8 mouse cellular contexts compared by ENCODE assay signal in genomic region chr7:82175327-82175721, GRCm38 (mm10). TPM values are rescaled to one million over a fixed set of nuclear protein-coding genes. Genes with fewer than 3 reads are reported as not detected.
DNase-seq lines count a peak whose midpoint lies in the region; ATAC-seq and TF ChIP-seq lines count a peak whose summit lies in the region.

No protein-coding gene starts in this region.

- no peak for DNase-seq in lung, embryonic 14.5 days
- no peak for DNase-seq in lung, postnatal 36 days
- DNase-seq in urinary bladder, adult 2 months (ENCODE audit: low spot score): no peak
- DNase-seq in kidney, postnatal 4 days: no peak

- peak overlapping the region; percentile 52 for H3K9ac ChIP-seq in lung, embryonic 14.5 days
- H3K9ac ChIP-seq in intestine, embryonic 15.5 days: peak overlapping the region; percentile 48
- H3K9ac ChIP-seq in neural tube, embryonic 15.5 days (replicated peaks): peak overlapping the region; percentile 84

- no peak for ATAC-seq in lung, embryonic 14.5 days (ENCODE audit: insufficient read depth)
- ATAC-seq in intestine, embryonic 15.5 days: no peak
- peak; percentile 58; the same call in 1 of the 2 replicates for ATAC-seq in neural tube, embryonic 15.5 days (ENCODE audit: low FRiP score)
- ATAC-seq in granulocyte monocyte progenitor cell, adult 5-6 weeks (replicated peaks; ENCODE audit: poor library complexity, severe bottlenecking): no peak

- TF ChIP-seq CTCF in lung, embryonic 14.5 days (IDR thresholded peaks at IDR 0.05; ENCODE audit: low read depth): no peak
- no peak for TF ChIP-seq CTCF in embryonic fibroblast, embryonic 13.5 days (IDR thresholded peaks at IDR 0.05; ENCODE audit: borderline replicate concordance, insufficient read depth, low read length)

- no peaks in the 10 kb centered on the region for H3K9me3 ChIP-seq in lung, embryonic 14.5 days (ENCODE audit: low read depth, low read length)
- no peaks in the 10 kb centered on the region for H3K9me3 ChIP-seq in intestine, embryonic 15.5 days
- H3K9me3 ChIP-seq in neural tube, embryonic 15.5 days (replicated peaks): no peaks in the 10 kb centered on the region

- no peak overlapping the region for H3K27ac ChIP-seq in lung, embryonic 14.5 days (ENCODE audit: low read depth)
- H3K27ac ChIP-seq in embryonic fibroblast, embryonic 13.5 days (ENCODE audit: insufficient read depth, low read length): no peak overlapping the region
- no peak overlapping the region for H3K27ac ChIP-seq in intestine, embryonic 15.5 days
- H3K27ac ChIP-seq in neural tube, embryonic 15.5 days (replicated peaks): peak overlapping the region; percentile 87

- no peak for TF ChIP-seq POLR2A in embryonic fibroblast, embryonic 13.5 days (IDR thresholded peaks at IDR 0.05; ENCODE audit: low read depth, low read length)

- peak overlapping the region; percentile 99 for H3K4me2 ChIP-seq in lung, embryonic 14.5 days
- peak overlapping the region; percentile 97 for H3K4me2 ChIP-seq in intestine, embryonic 15.5 days (replicated peaks)
- H3K4me2 ChIP-seq in neural tube, embryonic 15.5 days: peak overlapping the region; percentile 82

- no peaks in the 10 kb centered on the region for H3K36me3 ChIP-seq in lung, embryonic 14.5 days (ENCODE audit: insufficient read depth)
- H3K36me3 ChIP-seq in intestine, embryonic 15.5 days: no peaks in the 10 kb centered on the region
- no peaks in the 10 kb centered on the region for H3K36me3 ChIP-seq in neural tube, embryonic 15.5 days

- WGBS in lung, embryonic 14.5 days: 2% methylated on average over 16 of the region's 16 CpGs
- 1% methylated on average over 16 of the region's 16 CpGs for WGBS in intestine, embryonic 15.5 days
- WGBS in neural tube, embryonic 15.5 days: 2% methylated on average over 16 of the region's 16 CpGs

- H3K4me1 ChIP-seq in lung, embryonic 14.5 days (ENCODE audit: insufficient read depth): no peaks in the 10 kb centered on the region
- H3K4me1 ChIP-seq in embryonic fibroblast, embryonic 13.5 days (ENCODE audit: control insufficient read depth, insufficient read depth, low read length): no peaks in the 10 kb centered on the region
- H3K4me1 ChIP-seq in intestine, embryonic 15.5 days (replicated peaks): peaks cover 9% of the 10 kb centered on the region
- peaks cover 30% of the 10 kb centered on the region for H3K4me1 ChIP-seq in neural tube, embryonic 15.5 days

- H3K27me3 ChIP-seq in lung, embryonic 14.5 days (ENCODE audit: insufficient read depth, low read length): peaks cover 6% of the 10 kb centered on the region; the same call in 1 of the 2 replicates
- H3K27me3 ChIP-seq in intestine, embryonic 15.5 days (replicated peaks): no peaks in the 10 kb centered on the region
- H3K27me3 ChIP-seq in neural tube, embryonic 15.5 days (replicated peaks): no peaks in the 10 kb centered on the region

- peak overlapping the region; percentile 62 for H3K4me3 ChIP-seq in lung, embryonic 14.5 days (ENCODE audit: low read depth, low read length)
- H3K4me3 ChIP-seq in embryonic fibroblast, embryonic 13.5 days (ENCODE audit: insufficient read depth, low read length): peak overlapping the region; percentile 43
- H3K4me3 ChIP-seq in intestine, embryonic 15.5 days (replicated peaks): peak overlapping the region; percentile 69
- peak overlapping the region; percentile 85 for H3K4me3 ChIP-seq in neural tube, embryonic 15.5 days (replicated peaks)

RNA-seq across cellular contexts. Expression of gene Sh3gl3, which starts 1.7 kb away (rescaled TPM):
- 3.6 and 3.9 TPM in 2 replicates for polyA plus RNA-seq in lung, embryonic 14.5 days (2014; fragmentation: Nextera tagmentation; extraction: Ambion mirVana)
- polyA plus RNA-seq in embryonic fibroblast, embryonic 13.5 days (2011; ENCODE audit: insufficient read length, low read depth, missing spikeins): 1.7 and 1.9 TPM in 2 replicates
- polyA plus RNA-seq in intestine, embryonic 15.5 days (2015; fragmentation: Nextera tagmentation; extraction: Ambion mirVana): 12.0 and 14.3 TPM in 2 replicates
- polyA plus RNA-seq in neural tube, embryonic 15.5 days (2015; fragmentation: Nextera tagmentation; extraction: Ambion mirVana): 65.2 and 76.3 TPM in 2 replicates
- polyA plus RNA-seq in urinary bladder, adult 2 months (2012; rRNA removed): 28.4 and 33.2 TPM in 2 replicates
- total RNA-seq in granulocyte monocyte progenitor cell, adult 5-6 weeks (2014; fragmentation: Nextera tagmentation): not detected in 2 replicates
- total RNA-seq in granulocyte monocyte progenitor cell, adult 5-6 weeks (2017): not detected in 2 replicates
